Mouse (Mus musculus) ES-E14 (cell line): ENCODE measurements around the gene Rtn3. TPM values are rescaled to one million over a fixed set of nuclear protein-coding genes. Genes with fewer than 3 reads are reported as not detected.

Source experiments
- DNase-seq: peaks from one replicate; pipeline ENCODE4 v3.0.0-alpha.2; 2013; ENCODE audit warnings: low read depth, low spot score
- H3K27ac ChIP-seq: 2 replicates; pipeline ENCODE4 v1.5.1; 2012; ENCODE audit warnings: low read depth, mild to moderate bottlenecking, low read length, moderate library complexity, mixed read lengths; ENCODE audit not compliant: poor library complexity, insufficient read depth, severe bottlenecking
- H3K36me3 ChIP-seq: 2 replicates; pipeline ENCODE4 v1.6.1; 2012; ENCODE audit warnings: mild to moderate bottlenecking, low read length, moderate library complexity, mixed read lengths; ENCODE audit not compliant: control insufficient read depth, poor library complexity, insufficient read depth, severe bottlenecking
- H3K4me1 ChIP-seq, 2 experiments: fragments of 150-350 bp in 1 of 2; sonication (generic) in 1 of 2; 2 replicates each; pipeline ENCODE4 v1.6.1; 2012; ENCODE audit warnings: low read length in 2 of 2, mild to moderate bottlenecking in 1 of 2, mixed read lengths in 1 of 2; ENCODE audit not compliant: control insufficient read depth in 2 of 2, insufficient read depth in 2 of 2, poor library complexity in 1 of 2
- H3K4me3 ChIP-seq, 2 experiments: fragments of 150-350 bp in 1 of 2; sonication (generic) in 1 of 2; 2 replicates each; pipeline ENCODE4 v1.5.1; 2012; ENCODE audit warnings: low read length in 2 of 2, low read depth in 1 of 2, mild to moderate bottlenecking in 1 of 2, mixed read lengths in 1 of 2; ENCODE audit not compliant: insufficient read depth in 1 of 2, poor library complexity in 1 of 2, severe bottlenecking in 1 of 2
- H3K9ac ChIP-seq: 2 replicates; pipeline ENCODE4 v1.6.1; 2012; ENCODE audit warnings: low read depth, mild to moderate bottlenecking, low read length, mixed read lengths; ENCODE audit not compliant: poor library complexity, insufficient read depth, severe bottlenecking
- H3K9me3 ChIP-seq: fragments of 150-350 bp; sonication (generic); 2 replicates; pipeline ENCODE4 v1.6.1; 2012; ENCODE audit warnings: low read depth, mild to moderate bottlenecking, low read length; ENCODE audit not compliant: control insufficient read depth, insufficient read depth
- CHD2 ChIP-seq: IDR thresholded peaks from 2 replicates; pipeline ENCODE4 v1.6.1; 2014; ENCODE audit warnings: mild to moderate bottlenecking, low read depth, low read length, inconsistent platforms
- HCFC1 ChIP-seq: IDR thresholded peaks from 2 replicates; pipeline ENCODE4 v1.6.1; 2012; ENCODE audit warnings: low read length, inconsistent platforms, borderline replicate concordance; ENCODE audit not compliant: insufficient read depth
- MAFK ChIP-seq: IDR thresholded peaks from 2 replicates; pipeline ENCODE4 v1.6.1; 2014; ENCODE audit warnings: mild to moderate bottlenecking, low read depth, low read length, inconsistent platforms; ENCODE audit not compliant: insufficient read depth
- ZC3H11A ChIP-seq: IDR thresholded peaks from 2 replicates; pipeline ENCODE4 v1.6.1; 2012; ENCODE audit warnings: low read depth, mild to moderate bottlenecking, inconsistent platforms, low read length, borderline replicate concordance
- ZNF384 ChIP-seq: IDR thresholded peaks from 2 replicates; pipeline ENCODE4 v1.6.1; 2012; ENCODE audit warnings: low read depth, low read length, inconsistent platforms
- in situ Hi-C, 2 experiments: fragments of 600-800 bp; cut with MboI; formaldehyde crosslinking; loops; one replicate each; pipeline ENCODE4 v1.15.1; 2025; ENCODE audit warnings: low sequenced_read_pairs in 2 of 2, inconsistent platforms in 1 of 2; ENCODE audit not compliant: unreplicated experiment in 2 of 2
- total RNA-seq: library from RNA; depleted of rRNA; stranded (reverse); fragments of 300-350 nt; gene quantifications from 2 replicates; pipeline ENCODE4 v1.2.3, GENCODE M21; 2012

Rtn3 gene
- total RNA-seq, 1 experiment = 70.5 TPM

DNA sequence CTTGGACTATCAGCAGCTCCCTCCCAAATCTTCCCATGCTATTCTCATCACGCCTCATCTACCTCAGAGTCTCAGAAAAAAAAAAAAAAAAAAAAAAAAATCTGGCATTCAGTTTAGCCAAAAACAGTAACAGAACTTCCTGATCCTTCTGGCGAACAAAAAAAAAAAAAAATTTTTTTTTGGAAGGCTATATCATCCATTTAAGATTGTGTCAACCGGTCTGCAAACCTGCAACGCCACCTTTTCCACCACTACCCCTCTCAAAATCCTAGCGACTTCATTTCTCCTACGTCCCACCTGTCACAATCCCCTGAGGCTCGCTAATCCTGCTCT is 849 bp downstream of the Rtn3 start:
- H3K4me1 ChIP-seq = peaks cover 0 to 4% of the 10 kb centered on the region in 2 experiments; a peak in 1 of 4 replicates
- H3K36me3 ChIP-seq = no peaks in the 10 kb centered on the region
- H3K9ac ChIP-seq = peak overlapping the region; percentile 94
- H3K27ac ChIP-seq = peak overlapping the region; percentile 94; the same call in 1 of the 2 replicates
- no peak for TF ChIP-seq CHD2
- TF ChIP-seq ZNF384 = peak; percentile 91
- no peak for TF ChIP-seq ZC3H11A
- no peak for DNase-seq
- in situ Hi-C loops = no loop called here
- H3K9me3 ChIP-seq = no peaks in the 10 kb centered on the region
- H3K4me3 ChIP-seq = peak overlapping the region; percentile 89 to 98

DNA sequence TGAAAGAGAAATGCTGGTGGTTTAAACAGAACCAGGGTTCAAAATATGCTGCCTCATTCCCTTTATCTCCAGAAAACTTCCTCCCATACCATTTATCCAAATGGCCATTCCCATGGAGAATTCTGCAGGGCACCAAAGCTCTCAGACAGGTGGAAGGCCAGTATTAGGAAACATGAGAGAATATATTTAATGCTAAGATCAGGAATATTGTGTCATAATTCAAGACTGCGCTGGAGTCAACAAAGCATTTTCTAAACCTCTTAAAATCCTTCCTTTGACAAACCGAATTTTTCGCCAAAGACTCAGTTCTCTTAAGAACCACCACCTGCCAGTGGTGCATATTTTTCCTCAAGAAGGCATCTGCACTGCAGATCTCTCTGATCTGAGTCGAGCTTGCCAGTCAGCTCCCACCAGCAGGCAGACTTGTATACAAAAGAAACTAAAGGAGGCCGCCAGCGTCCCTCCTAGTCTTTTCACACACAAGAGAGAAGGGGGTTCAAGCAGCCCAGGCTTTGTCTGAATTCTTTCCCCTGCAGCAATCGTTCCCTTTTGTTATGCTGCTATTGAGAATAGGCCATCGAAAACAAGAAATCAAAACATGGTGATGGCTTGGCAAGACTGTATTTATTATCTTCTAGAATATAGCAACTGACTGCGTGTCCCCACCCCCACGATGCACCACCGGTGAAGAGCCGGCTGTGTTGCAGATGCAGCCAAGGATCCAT is 1.4 kb downstream of the Rtn3 start:
- Histone ChIP-seq H3K4me1 (peaks cover 0 to 4% of the 10 kb centered on the region in 2 experiments; a peak in 1 of 4 replicates), H3K36me3 (no peaks in the 10 kb centered on the region), H3K9ac (0 out of 2 replicates have a peak overlapping the region, but pooled peaks have one; percentile 34), H3K9me3 (no peaks in the 10 kb centered on the region), H3K4me3 (peak overlapping the region; percentile 89 to 98), H3K27ac (peak overlapping the region; percentile 94; the same call in 1 of the 2 replicates)
- TF ChIP-seq ZC3H11A (no peak), MAFK (no peak), HCFC1 (no peak), ZNF384 (no peak), CHD2 (no peak)
- in situ Hi-C loops = no loop called here
- DNase-seq = no peak

DNA sequence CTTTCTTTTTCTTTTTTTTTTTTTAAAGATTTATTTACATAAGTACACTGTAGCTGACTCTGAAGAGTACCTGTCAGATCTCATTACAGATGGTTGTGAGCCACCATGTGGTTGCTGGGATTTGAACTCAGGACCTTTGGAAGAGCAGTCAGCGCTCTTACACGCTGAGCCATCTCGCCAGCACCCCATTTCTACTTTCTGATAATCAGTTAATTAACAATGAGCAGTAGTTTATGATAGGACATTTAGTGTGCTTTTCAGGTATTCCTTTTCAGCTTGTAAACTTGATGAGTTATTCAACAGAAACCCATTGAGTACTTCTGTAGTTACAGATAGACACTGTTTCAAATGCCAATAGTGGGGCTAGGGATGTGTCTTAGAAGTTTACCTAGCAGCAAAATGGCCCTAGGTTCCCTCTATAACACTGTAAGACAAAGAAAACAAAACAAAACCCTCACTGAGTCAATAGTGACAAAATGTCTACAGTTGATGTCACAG is 3.3 kb downstream of the Rtn3 start:
- Histone ChIP-seq H3K36me3 (no peaks in the 10 kb centered on the region), H3K9ac (no peak overlapping the region), H3K4me3 (no peak overlapping the region), H3K27ac (no peak overlapping the region), H3K4me1 (peaks cover 0 to 4% of the 10 kb centered on the region in 2 experiments; a peak in 1 of 4 replicates), H3K9me3 (no peaks in the 10 kb centered on the region)
- no peak for DNase-seq
- in situ Hi-C loops = no loop called here
- TF ChIP-seq HCFC1 = no peak
- TF ChIP-seq ZC3H11A = no peak
- no peak for TF ChIP-seq ZNF384
- no peak for TF ChIP-seq CHD2

DNA sequence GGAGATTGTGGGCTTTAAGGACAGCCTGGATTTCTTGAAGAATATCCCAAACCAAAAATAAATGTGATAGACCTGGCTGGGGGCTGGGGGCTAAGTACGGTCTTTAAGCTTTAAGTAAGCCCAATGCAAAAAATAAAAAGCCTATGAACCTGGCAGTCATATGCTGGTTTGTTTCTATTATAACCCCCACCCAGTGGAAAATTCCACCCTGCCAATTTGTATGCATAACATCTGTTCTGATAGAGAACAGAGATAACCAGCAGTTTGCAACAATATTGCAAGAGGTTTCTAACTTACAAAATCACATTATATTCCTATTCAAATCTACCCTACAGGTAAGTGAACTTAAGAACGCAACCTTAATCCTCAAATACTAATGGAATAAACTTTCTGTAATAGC is 12.4 kb downstream of the Rtn3 start:
- TF ChIP-seq CHD2 (no peak), ZNF384 (no peak), HCFC1 (no peak), MAFK (no peak), ZC3H11A (no peak)
- no peak for DNase-seq
- H3K4me3 ChIP-seq = no peak overlapping the region
- no peaks in the 10 kb centered on the region for H3K36me3 ChIP-seq
- no peaks in the 10 kb centered on the region for H3K4me1 ChIP-seq
- no peak overlapping the region for H3K27ac ChIP-seq
- H3K9ac ChIP-seq = no peak overlapping the region
- in situ Hi-C loops = no loop called here
- H3K9me3 ChIP-seq = no peaks in the 10 kb centered on the region
